ENCODE assay signal across 29 mouse cellular contexts in the genomic region with DNA sequence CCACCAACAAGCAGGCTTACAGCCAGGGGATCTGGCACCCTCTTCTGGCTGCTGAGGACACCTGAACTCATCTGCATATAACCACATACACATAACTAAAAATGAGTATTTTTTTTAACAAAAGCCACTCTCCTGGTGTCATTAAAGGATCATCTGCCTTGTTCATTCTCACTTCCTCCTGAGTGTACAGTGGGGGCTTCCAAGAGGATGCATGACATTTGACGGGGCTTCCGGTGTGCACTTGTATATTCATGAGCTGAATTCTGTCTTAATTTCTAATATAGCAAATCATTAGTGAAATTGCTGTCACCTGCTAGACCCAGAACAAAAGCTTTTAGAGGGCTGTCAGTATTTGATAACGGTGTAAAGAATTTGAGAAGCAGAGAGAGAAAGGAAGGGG.
DNase-seq lines count a peak whose midpoint lies in the region; ATAC-seq and TF ChIP-seq lines count a peak whose summit lies in the region.
"Had no signal": no experiment of that assay in that cellular context is flagged by ENCODE, and none has a peak within 500 bp of the region (broad histone marks: within the 10 kb centered on the region; RNA-seq: fewer than 3 reads in every experiment).

No protein-coding gene starts in this region.

- no peaks in the 10 kb centered on the region for H3K36me3 ChIP-seq in forebrain, postnatal 0 days (ENCODE audit: insufficient read depth)
- H3K36me3 ChIP-seq in forebrain, embryonic 15.5 days, result no peaks in the 10 kb centered on the region
- peaks cover 0 to 2% of the 10 kb centered on the region in 2 experiments; a peak in 1 of 4 replicates for H3K36me3 ChIP-seq in MEL (ENCODE audit: control insufficient read depth in 1 of 2, insufficient read depth in 2 of 2, low read length in 2 of 2)
- H3K36me3 ChIP-seq: embryonic facial prominence, embryonic 10.5 days; embryonic facial prominence, embryonic 13.5 days; hindbrain, embryonic 12.5 days; hindbrain, embryonic 15.5 days had no signal

- peak; percentile 8 for TF ChIP-seq RAD21 in MEL (IDR thresholded peaks at IDR 0.05; ENCODE audit: low read depth, low read length)

- no peaks in the 10 kb centered on the region for H3K79me2 ChIP-seq in MEL (ENCODE audit: control insufficient read depth, insufficient read depth, low read length, poor library complexity)

- H3K4me2 ChIP-seq in forebrain, postnatal 0 days (ENCODE audit: low read depth), result no peak overlapping the region
- no peak overlapping the region for H3K4me2 ChIP-seq in forebrain, embryonic 15.5 days (replicated peaks)
- H3K4me2 ChIP-seq: embryonic facial prominence, embryonic 13.5 days; forebrain, embryonic 13.5 days; heart, embryonic 13.5 days; hindbrain, embryonic 12.5 days; hindbrain, embryonic 15.5 days had no signal

- no peaks in the 10 kb centered on the region for H3K9me3 ChIP-seq in forebrain, postnatal 0 days (ENCODE audit: low read length)
- H3K9me3 ChIP-seq in forebrain, embryonic 15.5 days, result no peaks in the 10 kb centered on the region
- no peaks in the 10 kb centered on the region for H3K9me3 ChIP-seq in MEL (replicated peaks; ENCODE audit: insufficient read depth, low read length)
- H3K9me3 ChIP-seq: embryonic facial prominence, embryonic 10.5 days; embryonic facial prominence, embryonic 13.5 days; forebrain, embryonic 13.5 days; heart, embryonic 10.5 days; heart, embryonic 13.5 days; hindbrain, embryonic 12.5 days; hindbrain, embryonic 15.5 days had no signal

- no peak for TF ChIP-seq POLR2A in MEL (IDR thresholded peaks at IDR 0.05; ENCODE audit: control insufficient read depth in 1 of 2, insufficient read depth in 1 of 2, low read depth in 1 of 2, low read length in 2 of 2, poor library complexity in 1 of 2)

- ATAC-seq in forebrain, postnatal 0 days, result peak; percentile 69; the same call in 1 of the 2 replicates
- no peak for ATAC-seq in forebrain, embryonic 15.5 days (replicated peaks)
- ATAC-seq: CD4-positive, CD25-positive, alpha-beta regulatory T cell, adult 4 months; forebrain, embryonic 13.5 days; intestine, embryonic 16.5 days had no signal

- no peak overlapping the region for H3K9ac ChIP-seq in forebrain, postnatal 0 days
- H3K9ac ChIP-seq in forebrain, embryonic 15.5 days (replicated peaks), result no peak overlapping the region
- no peak overlapping the region for H3K9ac ChIP-seq in MEL (ENCODE audit: control insufficient read depth, low read depth, low read length, poor library complexity, severe bottlenecking)
- H3K9ac ChIP-seq: embryonic facial prominence, embryonic 13.5 days; forebrain, embryonic 13.5 days; heart, embryonic 13.5 days; hindbrain, embryonic 12.5 days; hindbrain, embryonic 15.5 days had no signal

- H3K27ac ChIP-seq in forebrain, postnatal 0 days (ENCODE audit: low read depth, low read length), result no peak overlapping the region
- H3K27ac ChIP-seq in forebrain, embryonic 15.5 days (replicated peaks), result no peak overlapping the region
- no peak overlapping the region for H3K27ac ChIP-seq in layer of hippocampus, adult 2 months
- no peak overlapping the region for H3K27ac ChIP-seq in MEL (ENCODE audit: control insufficient read depth, low read depth, low read length)
- H3K27ac ChIP-seq: embryonic facial prominence, embryonic 10.5 days; embryonic facial prominence, embryonic 13.5 days; forebrain, embryonic 13.5 days; heart, adult 2 months; heart, embryonic 10.5 days; heart, embryonic 13.5 days; hindbrain, embryonic 12.5 days; hindbrain, embryonic 15.5 days had no signal

- WGBS in forebrain, postnatal 0 days, result 54% methylated on average over 3 of the region's 3 CpGs
- WGBS in forebrain, embryonic 15.5 days, result 60% methylated on average over 3 of the region's 3 CpGs

- no peak for TF ChIP-seq EP300 in MEL (IDR thresholded peaks at IDR 0.05; ENCODE audit: low read depth in 1 of 2, low read length in 2 of 2)

- H3K27me3 ChIP-seq in forebrain, postnatal 0 days (ENCODE audit: insufficient read depth, low read length), result no peaks in the 10 kb centered on the region
- H3K27me3 ChIP-seq in forebrain, embryonic 15.5 days, result no peaks in the 10 kb centered on the region
- no peaks in the 10 kb centered on the region for H3K27me3 ChIP-seq in MEL (ENCODE audit: control insufficient read depth in 1 of 2, insufficient read depth in 2 of 2, low read length in 2 of 2)
- H3K27me3 ChIP-seq: embryonic facial prominence, embryonic 13.5 days; forebrain, embryonic 13.5 days; heart, embryonic 13.5 days; hindbrain, embryonic 12.5 days; hindbrain, embryonic 15.5 days had no signal

- H3K4me3 ChIP-seq in forebrain, postnatal 0 days (ENCODE audit: low read depth, low read length), result no peak overlapping the region
- no peak overlapping the region for H3K4me3 ChIP-seq in forebrain, embryonic 15.5 days
- H3K4me3 ChIP-seq in layer of hippocampus, adult 2 months, result no peak overlapping the region
- no peak overlapping the region for H3K4me3 ChIP-seq in MEL (ENCODE audit: control insufficient read depth in 1 of 2, insufficient read depth in 1 of 2, low read depth in 2 of 2, low read length in 2 of 2)
- H3K4me3 ChIP-seq: embryonic facial prominence, embryonic 10.5 days; embryonic facial prominence, embryonic 13.5 days; erythroblast, embryonic 14.5 days; forebrain, embryonic 13.5 days; heart, adult 2 months; heart, embryonic 10.5 days; heart, embryonic 13.5 days; hindbrain, embryonic 12.5 days; hindbrain, embryonic 15.5 days had no signal

- H3K4me1 ChIP-seq in forebrain, postnatal 0 days (ENCODE audit: insufficient read depth), result no peaks in the 10 kb centered on the region
- no peaks in the 10 kb centered on the region for H3K4me1 ChIP-seq in forebrain, embryonic 15.5 days
- H3K4me1 ChIP-seq in MEL (ENCODE audit: control insufficient read depth in 1 of 2, insufficient read depth in 2 of 2, low read length in 2 of 2), result no peaks in the 10 kb centered on the region; a peak in 1 of 4 replicates
- H3K4me1 ChIP-seq: embryonic facial prominence, embryonic 13.5 days; forebrain, embryonic 13.5 days had no signal

- no peak for DNase-seq in forebrain, postnatal 0 days
- DNase-seq in layer of hippocampus, adult 2 months (ENCODE audit: low spot score in 2 of 2), result no peak
- DNase-seq in layer of hippocampus, adult 8-10 months (ENCODE audit: low spot score in 2 of 2), result no peak
- DNase-seq in A20 (ENCODE audit: low read depth, low spot score) (peak; percentile 13), MEL (ENCODE audit: low read depth, low spot score) (no peak)
- DNase-seq in urinary bladder, adult 18-20 months (ENCODE audit: low spot score in 2 of 2), result no peak
- DNase-seq: adrenal gland, adult 2 months; adrenal gland, postnatal 14 days; cerebellum, adult 11 months; cerebellum, adult 2 months; cerebellum, adult 9-11 months; cerebellum, postnatal 25 days; embryo, embryonic 11 days; gastrocnemius, postnatal 10 days; gastrocnemius, postnatal 36 days; heart, adult 2 months; heart, postnatal 14 days; heart, postnatal 4 days had no signal

- 0 out of 2 replicates have a peak, but pooled peaks have one; percentile 17 for TF ChIP-seq CTCF in forebrain, postnatal 0 days (IDR thresholded peaks at IDR 0.05; ENCODE audit: low read depth)
- TF ChIP-seq CTCF in layer of hippocampus, adult 2 months (conservative IDR thresholded peaks at IDR 0.05), result 0 out of 2 replicates have a peak, but pooled peaks have one; percentile 25
- TF ChIP-seq CTCF in MEL (IDR thresholded peaks at IDR 0.05 in 2 of 3, conservative IDR thresholded peaks at IDR 0.05 in 1 of 3; ENCODE audit: control insufficient read depth in 1 of 3, insufficient read depth in 1 of 3, low read depth in 2 of 3, low read length in 3 of 3, poor library complexity in 1 of 3, severe bottlenecking in 1 of 3), result peak in 2 of 3 experiments; percentile 19 to 25; a peak in 1 of 6 replicates

TF ChIP-seq in MEL, 35 proteins besides CTCF, POLR2A, EP300 and RAD21:
- TF ChIP-seq CHD1 (IDR thresholded peaks at IDR 0.05; ENCODE audit: low read depth, low read length) (no peak), SMC3 (IDR thresholded peaks at IDR 0.05; ENCODE audit: low read depth, low read length) (peak; percentile 24; the same call in 1 of the 2 replicates)
